Mouse (Mus musculus): ENCODE data around the gene Adss. TPM values are rescaled to one million over a fixed set of nuclear protein-coding genes. Genes with fewer than 3 reads are reported as not detected.

Adss gene
- total RNA-seq, 1 experiment from 2014 or later: 70.8 TPM

GRCm38 (mm10) chr1:177731973-177732372, 64.3 kb downstream of the Adss start:
- no peak for ATAC-seq (ENCODE audit: extremely low read depth, insufficient number of reproducible peaks, low FRiP score, poor library complexity, severe bottlenecking)

GRCm38 (mm10) chr1:177729043-177730024, 67.0 kb downstream of the Adss start, which contains the start of gene 1700016C15Rik:
TSS of gene 1700016C15Rik (plus strand) at chr1:177729814.
- no peak for ATAC-seq (ENCODE audit: extremely low read depth, insufficient number of reproducible peaks, low FRiP score, poor library complexity, severe bottlenecking)

- no peak for ATAC-seq (ENCODE audit: extremely low read depth, insufficient number of reproducible peaks, low FRiP score, poor library complexity, severe bottlenecking)
These were observed 68.3 kb downstream of the Adss start for GRCm38 (mm10) chr1:177727883-177728525.

GRCm38 (mm10) chr1:177726870-177727269, 69.4 kb downstream of the Adss start:
- no peak for ATAC-seq (ENCODE audit: extremely low read depth, insufficient number of reproducible peaks, low FRiP score, poor library complexity, severe bottlenecking)

GRCm38 (mm10) chr1:177723786-177724185, 72.5 kb downstream of the Adss start:
- no peak for ATAC-seq (ENCODE audit: extremely low read depth, insufficient number of reproducible peaks, low FRiP score, poor library complexity, severe bottlenecking)

GRCm38 (mm10) chr1:177719029-177719427, 77.3 kb downstream of the Adss start:
- no peak for ATAC-seq (ENCODE audit: extremely low read depth, insufficient number of reproducible peaks, low FRiP score, poor library complexity, severe bottlenecking)

- no peak for ATAC-seq (ENCODE audit: extremely low read depth, insufficient number of reproducible peaks, low FRiP score, poor library complexity, severe bottlenecking)
These were observed 77.8 kb downstream of the Adss start for GRCm38 (mm10) chr1:177718340-177719028.

GRCm38 (mm10) chr1:177717057-177717835, 79.1 kb downstream of the Adss start:
- no peak for ATAC-seq (ENCODE audit: extremely low read depth, insufficient number of reproducible peaks, low FRiP score, poor library complexity, severe bottlenecking)

- ATAC-seq (ENCODE audit: extremely low read depth, insufficient number of reproducible peaks, low FRiP score, poor library complexity, severe bottlenecking): no peak
These were observed 79.9 kb downstream of the Adss start for GRCm38 (mm10) chr1:177716448-177716847.

- ATAC-seq (ENCODE audit: extremely low read depth, insufficient number of reproducible peaks, low FRiP score, poor library complexity, severe bottlenecking): no peak
These were observed 81.8 kb downstream of the Adss start for GRCm38 (mm10) chr1:177714397-177715012.

GRCm38 (mm10) chr1:177713635-177714396, 82.5 kb downstream of the Adss start:
- no peak for ATAC-seq (ENCODE audit: extremely low read depth, insufficient number of reproducible peaks, low FRiP score, poor library complexity, severe bottlenecking)

Other genes with a start within 250 kb of the Adss start
- not detected in 2 replicates for gene 1700016C15Rik, start 66.7 kb downstream of the Adss start, total RNA-seq (2017)
- gene Catspere2, start 186.9 kb upstream of the Adss start, total RNA-seq (2017): 0.25 and 0.58 TPM in 2 replicates

Measured in neutrophil, adult 5-6 weeks (primary cell).